Mouse (Mus musculus) kidney, embryonic 16.5 days (tissue): ENCODE measurements around the gene Amd1. TPM values are rescaled to one million over a fixed set of nuclear protein-coding genes. Genes with fewer than 3 reads are reported as not detected.

Experiments
- ATAC-seq: fragments of 200-750 bp; cut with Nextera tagmentation; 2 replicates; pipeline ENCODE4 v1.8.0; 2017; ENCODE audit warnings: moderate TSS enrichment; ENCODE audit not compliant: low FRiP score, low TSS enrichment
- H3K27ac ChIP-seq: fragments of 300-500 bp; sonication (generic); 2 replicates; pipeline ENCODE4 v1.5.1; 2014; ENCODE audit warnings: low read length
- H3K27me3 ChIP-seq: fragments of 300-500 bp; sonication (generic); 2 replicates; pipeline ENCODE4 v1.6.1; 2014; ENCODE audit warnings: low read length, control low read depth, mixed read lengths; ENCODE audit not compliant: insufficient read depth
- H3K36me3 ChIP-seq: fragments of 300-500 bp; sonication (generic); 2 replicates; pipeline ENCODE4 v1.6.1; 2014; ENCODE audit warnings: low read length, control low read depth, mixed read lengths; ENCODE audit not compliant: insufficient read depth
- H3K4me1 ChIP-seq: fragments of 300-500 bp; sonication (generic); 2 replicates; pipeline ENCODE4 v1.6.1; 2014; ENCODE audit warnings: low read length, control low read depth, mixed read lengths; ENCODE audit not compliant: insufficient read depth
- H3K4me2 ChIP-seq: fragments of 300-500 bp; sonication (generic); replicated peaks from 2 replicates; pipeline ENCODE4 v1.6.1; 2014; ENCODE audit warnings: low read depth, low read length
- H3K4me3 ChIP-seq: fragments of 300-500 bp; sonication (generic); 2 replicates; pipeline ENCODE4 v1.5.1; 2014; ENCODE audit warnings: mild to moderate bottlenecking, low read length
- H3K9ac ChIP-seq: fragments of 300-500 bp; sonication (generic); replicated peaks from 2 replicates; pipeline ENCODE4 v1.6.1; 2014; ENCODE audit warnings: low read length
- H3K9me3 ChIP-seq: fragments of 300-500 bp; sonication (generic); 2 replicates; pipeline ENCODE4 v1.6.1; 2016; ENCODE audit warnings: low read length, control low read depth
- WGBS: fragments of 180-500 bp; shearing (Covaris S2); extraction: QIAGEN DNeasy Blood & Tissue Kit; methylation state at CpG from one replicate; pipeline ENCODE4 v1.1.7; 2014; 5-methylcytosine and 5-hydroxymethylcytosine counted together
- polyA plus RNA-seq: library from polyadenylated mRNA; unstranded; fragments of >200 nt; fragmentation: Nextera tagmentation; extraction: Ambion mirVana; gene quantifications from 2 replicates; pipeline ENCODE4 v1.2.1, GENCODE M21; 2015

Gene Amd1
- polyA plus RNA-seq, 1 experiment from 2014 or later = 53.1 TPM

GRCm38 (mm10) chr10:40339351-40339964 lies 37.5 kb upstream of the Amd1 start, which contains the start of gene Cdk19:
Cdk19 (plus strand) TSS chr10:40339564.
- peak within 1 kb of the TSS; percentile 11 for H3K4me3 ChIP-seq
- peaks cover 6% of the 10 kb centered on the region; the same call in 1 of the 2 replicates for H3K4me1 ChIP-seq
- peak within 1 kb of the TSS; percentile 3; the same call in 1 of the 2 replicates for H3K4me2 ChIP-seq
- H3K27me3 ChIP-seq = no peaks in the 10 kb centered on the region
- WGBS = 13% methylated on average over 13 of the region's 13 CpGs
- H3K27ac ChIP-seq = no peak within 1 kb of the TSS
- no peak for ATAC-seq
- peaks cover 4% of the 10 kb centered on the region for H3K9me3 ChIP-seq
- no peaks in the 10 kb centered on the region for H3K36me3 ChIP-seq
- H3K9ac ChIP-seq = 0 out of 2 replicates have a peak within 1 kb of the TSS, but pooled peaks have one; percentile 22

DNA sequence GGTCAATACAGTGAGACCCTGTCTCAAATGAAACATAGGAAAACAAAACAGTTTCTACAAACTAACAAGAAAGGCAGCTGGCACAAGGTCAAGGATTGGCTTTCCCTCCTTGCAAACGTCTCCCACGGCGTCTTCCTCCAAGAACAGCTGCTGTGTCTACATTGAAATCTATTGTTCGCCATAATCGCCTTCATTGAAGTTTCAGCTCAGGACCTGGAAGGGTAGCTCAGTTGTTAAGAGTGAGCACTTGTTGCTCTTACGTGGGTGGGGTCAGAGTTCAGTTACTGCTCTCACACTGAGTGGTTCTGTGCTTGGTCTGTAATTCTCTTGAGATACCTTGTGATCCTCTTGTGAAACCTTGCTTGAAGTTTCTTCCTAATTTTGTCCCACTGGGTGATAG lies 30.9 kb upstream of the Amd1 start:
- H3K9ac ChIP-seq = no peak overlapping the region

GRCm38 (mm10) chr10:40330262-40330661 lies 28.3 kb upstream of the Amd1 start:
- H3K9me3 ChIP-seq = peaks cover 5% of the 10 kb centered on the region; the same call in 1 of the 2 replicates
- no peak for ATAC-seq
- no peaks in the 10 kb centered on the region for H3K27me3 ChIP-seq
- no peak overlapping the region for H3K4me3 ChIP-seq
- no peaks in the 10 kb centered on the region for H3K36me3 ChIP-seq
- no peak overlapping the region for H3K4me2 ChIP-seq
- H3K27ac ChIP-seq = no peak overlapping the region
- H3K9ac ChIP-seq = no peak overlapping the region
- WGBS = 70% methylated on average over 1 of the region's 1 CpGs
- H3K4me1 ChIP-seq = no peaks in the 10 kb centered on the region

More for the DNA sequence above, 30.9 kb upstream of the Amd1 start:
- WGBS = 79% methylated on average over 6 of the region's 6 CpGs
- no peak overlapping the region for H3K4me2 ChIP-seq
- ATAC-seq = no peak
- peaks cover 6% of the 10 kb centered on the region; the same call in 1 of the 2 replicates for H3K9me3 ChIP-seq
- H3K4me3 ChIP-seq = no peak overlapping the region
- H3K27ac ChIP-seq = no peak overlapping the region
- no peaks in the 10 kb centered on the region for H3K4me1 ChIP-seq
- no peaks in the 10 kb centered on the region for H3K27me3 ChIP-seq
- H3K36me3 ChIP-seq = no peaks in the 10 kb centered on the region

- no peaks in the 10 kb centered on the region for H3K4me1 ChIP-seq
- H3K4me3 ChIP-seq = no peak overlapping the region
- H3K9me3 ChIP-seq = peaks cover 5% of the 10 kb centered on the region; the same call in 1 of the 2 replicates
- no peaks in the 10 kb centered on the region for H3K27me3 ChIP-seq
- H3K9ac ChIP-seq = no peak overlapping the region
- no peak overlapping the region for H3K27ac ChIP-seq
- no peak overlapping the region for H3K4me2 ChIP-seq
- no peak for ATAC-seq
- no peaks in the 10 kb centered on the region for H3K36me3 ChIP-seq
- 71% methylated on average over 9 of the region's 9 CpGs for WGBS
These were observed 26.1 kb upstream of the Amd1 start for GRCm38 (mm10) chr10:40328004-40328551.

DNA sequence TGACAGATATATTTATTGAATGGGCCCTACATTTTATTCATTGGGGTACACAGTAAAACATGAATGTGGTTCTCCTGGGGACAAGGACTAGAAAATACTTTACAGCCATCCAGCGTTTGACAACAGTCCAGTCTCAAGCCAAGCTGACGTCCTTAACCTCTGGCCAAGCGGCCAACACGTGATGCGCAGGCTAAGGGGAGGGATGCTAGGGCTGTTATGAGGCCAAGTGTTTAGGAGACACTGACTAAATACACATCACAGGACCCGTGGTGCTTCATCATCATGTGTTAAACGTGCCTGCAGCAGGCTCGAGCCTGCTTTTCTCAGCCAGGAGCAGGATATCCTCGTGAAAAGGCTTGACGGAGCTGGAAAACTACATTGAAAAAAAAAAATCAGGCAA lies 18.3 kb upstream of the Amd1 start:
- Histone ChIP-seq H3K4me1 (no peaks in the 10 kb centered on the region; the same call in 1 of the 2 replicates), H3K27ac (no peak overlapping the region), H3K27me3 (no peaks in the 10 kb centered on the region), H3K9me3 (no peaks in the 10 kb centered on the region; the same call in 1 of the 2 replicates), H3K9ac (no peak overlapping the region), H3K4me2 (no peak overlapping the region), H3K4me3 (no peak overlapping the region), H3K36me3 (no peaks in the 10 kb centered on the region)
- no peak for ATAC-seq
- WGBS = 85% methylated on average over 10 of the region's 10 CpGs

GRCm38 (mm10) chr10:40316841-40317585 lies 15.0 kb upstream of the Amd1 start:
- no peaks in the 10 kb centered on the region; the same call in 1 of the 2 replicates for H3K9me3 ChIP-seq
- no peak overlapping the region for H3K9ac ChIP-seq
- H3K4me1 ChIP-seq = no peaks in the 10 kb centered on the region; the same call in 1 of the 2 replicates
- no peak overlapping the region for H3K27ac ChIP-seq
- no peaks in the 10 kb centered on the region for H3K27me3 ChIP-seq
- H3K36me3 ChIP-seq = no peaks in the 10 kb centered on the region
- H3K4me2 ChIP-seq = no peak overlapping the region
- H3K4me3 ChIP-seq = no peak overlapping the region
- no peak for ATAC-seq
- WGBS = 43% methylated on average over 7 of the region's 7 CpGs

GRCm38 (mm10) chr10:40312781-40313180 lies 10.8 kb upstream of the Amd1 start:
- no peak for ATAC-seq

GRCm38 (mm10) chr10:40309884-40310635 lies 8.1 kb upstream of the Amd1 start:
- H3K4me2 ChIP-seq = no peak overlapping the region
- H3K36me3 ChIP-seq = no peaks in the 10 kb centered on the region
- H3K9me3 ChIP-seq = peaks cover 6% of the 10 kb centered on the region; the same call in 1 of the 2 replicates
- no peak overlapping the region for H3K4me3 ChIP-seq
- WGBS = 59% methylated on average over 6 of the region's 6 CpGs
- no peak overlapping the region for H3K9ac ChIP-seq
- H3K27ac ChIP-seq = no peak overlapping the region
- H3K4me1 ChIP-seq = no peaks in the 10 kb centered on the region
- ATAC-seq = no peak
- no peaks in the 10 kb centered on the region for H3K27me3 ChIP-seq

More at GRCm38 (mm10) chr10:40312781-40313180, 10.8 kb upstream of the Amd1 start:
- Histone ChIP-seq H3K9me3 (no peaks in the 10 kb centered on the region), H3K27me3 (no peaks in the 10 kb centered on the region), H3K4me1 (no peaks in the 10 kb centered on the region; the same call in 1 of the 2 replicates), H3K9ac (no peak overlapping the region), H3K36me3 (no peaks in the 10 kb centered on the region), H3K4me3 (no peak overlapping the region), H3K4me2 (no peak overlapping the region), H3K27ac (no peak overlapping the region)
- 53% methylated on average over 4 of the region's 4 CpGs for WGBS

GRCm38 (mm10) chr10:40307826-40308583 lies 6.0 kb upstream of the Amd1 start:
- no peak overlapping the region for H3K4me2 ChIP-seq
- no peak overlapping the region for H3K4me3 ChIP-seq
- H3K36me3 ChIP-seq = no peaks in the 10 kb centered on the region
- H3K27me3 ChIP-seq = no peaks in the 10 kb centered on the region
- no peak for ATAC-seq
- H3K4me1 ChIP-seq = no peaks in the 10 kb centered on the region
- 56% methylated on average over 4 of the region's 4 CpGs for WGBS
- H3K27ac ChIP-seq = no peak overlapping the region
- peaks cover 6% of the 10 kb centered on the region; the same call in 1 of the 2 replicates for H3K9me3 ChIP-seq
- H3K9ac ChIP-seq = no peak overlapping the region
